Mouse (Mus musculus) brain, embryonic 14.5 days (tissue): ENCODE measurements at regions not wholly inside any gene's neighbourhood (a gene's known extent, or its start where the extent isn't known, plus 50 kb on each side); places are given as distances from the start of the nearest gene placed in this dataset.

Experiments used
- CTCF ChIP-seq: fragments of 200-500 bp; IDR thresholded peaks from 2 replicates; pipeline ENCODE4 v1.5.1; 2012; ENCODE audit warnings: inconsistent platforms, mild to moderate bottlenecking, moderate library complexity, borderline replicate concordance; ENCODE audit not compliant: insufficient read depth, insufficient read length; ENCODE audit errors: extremely low read depth
- POLR2A ChIP-seq: fragments of 200-500 bp; IDR thresholded peaks from 2 replicates; pipeline ENCODE4 v1.6.1; 2012; ENCODE audit warnings: mild to moderate bottlenecking, inconsistent platforms, borderline replicate concordance; ENCODE audit not compliant: poor library complexity, insufficient read depth, insufficient read length, severe bottlenecking; ENCODE audit errors: extremely low read depth

- TF ChIP-seq POLR2A (no peak), CTCF (no peak)
These were observed 229.7 kb downstream of the Cbln1 start for GRCm38 (mm10) chr8:87242681-87243080.
